Mouse (Mus musculus) thymus, postnatal 0 days (tissue): ENCODE measurements around the gene Nacc1. TPM values are rescaled to one million over a fixed set of nuclear protein-coding genes. Genes with fewer than 3 reads are reported as not detected.
A peak's percentile ranks its signal among the peaks of the same experiment; 100 is the strongest.
"Not testable (repeated sequence)": the region's sequence is repeated elsewhere in the genome, so short reads cannot be mapped to it uniquely, and the experiment has no call there.

Experiments
- DNase-seq: peaks from one replicate; pipeline ENCODE4 v3.0.0-alpha.2; 2015; ENCODE audit warnings: low spot score
- polyA plus RNA-seq: library from polyadenylated mRNA; unstranded; fragments of >200 nt; fragmentation: Nextera tagmentation; extraction: Ambion mirVana; gene quantifications from 2 replicates; pipeline ENCODE4 v1.2.1, GENCODE M21; 2015

Nacc1 gene
- polyA plus RNA-seq, 1 experiment from 2014 or later, result 12.1 TPM

GRCm38 (mm10) chr8:84699861-84700322 is 12.2 kb upstream of the Nacc1 start:
- DNase-seq, result peak; percentile 85

- no peak for DNase-seq
Observed at GRCm38 (mm10) chr8:84698929-84699401, 11.3 kb upstream of the Nacc1 start.

GRCm38 (mm10) chr8:84698288-84698687 is 10.6 kb upstream of the Nacc1 start:
- no peak for DNase-seq

- peak; percentile 83 for DNase-seq
Observed at GRCm38 (mm10) chr8:84697166-84698130, 9.8 kb upstream of the Nacc1 start.

- DNase-seq, result no peak
Observed at GRCm38 (mm10) chr8:84695140-84695539, 7.5 kb upstream of the Nacc1 start.

- DNase-seq, result no peak
Observed at GRCm38 (mm10) chr8:84693332-84693731, 5.7 kb upstream of the Nacc1 start.

GRCm38 (mm10) chr8:84689091-84689915 is 1.6 kb upstream of the Nacc1 start:
- DNase-seq, result peak; percentile 85

- DNase-seq, result peak; percentile 31
Observed at GRCm38 (mm10) chr8:84687003-84687704, 508 bp downstream of the Nacc1 start.

- DNase-seq, result no peak
Observed at GRCm38 (mm10) chr8:84686191-84687002, 1.3 kb downstream of the Nacc1 start, which contains the start of gene Trmt1. Gene Trmt1 (plus strand): TSS chr8:84686307.

- no peak for DNase-seq
Observed at GRCm38 (mm10) chr8:84684537-84684936, 3.1 kb downstream of the Nacc1 start.

- DNase-seq, result no peak
Observed at GRCm38 (mm10) chr8:84682257-84682656, 5.4 kb downstream of the Nacc1 start.

GRCm38 (mm10) chr8:84681476-84681875 is 6.2 kb downstream of the Nacc1 start:
- no peak for DNase-seq

GRCm38 (mm10) chr8:84677305-84677704 is 10.4 kb downstream of the Nacc1 start:
- no peak for DNase-seq

- not testable (repeated sequence) for DNase-seq
Observed at GRCm38 (mm10) chr8:84670295-84671006, 17.2 kb downstream of the Nacc1 start.

GRCm38 (mm10) chr8:84668731-84669485 is 18.8 kb downstream of the Nacc1 start:
- no peak for DNase-seq

GRCm38 (mm10) chr8:84668081-84668480 is 19.6 kb downstream of the Nacc1 start:
- DNase-seq, result no peak

GRCm38 (mm10) chr8:84665385-84665893 is 22.2 kb downstream of the Nacc1 start:
- peak; percentile 48 for DNase-seq

- DNase-seq, result peak; percentile 76
Observed at GRCm38 (mm10) chr8:84664566-84665384, 22.9 kb downstream of the Nacc1 start.
